Mouse (Mus musculus): ENCODE results near the gene Wasl. TPM values are rescaled to one million over a fixed set of nuclear protein-coding genes. Genes with fewer than 3 reads are reported as not detected.

Gene Wasl
- total RNA-seq, 2 experiments from 2014 or later: 48.4 to 53.4 TPM

Other genes starting within 250 kb of the Wasl start
- gene Iqub, start 149.9 kb downstream of the Wasl start, total RNA-seq (2021): under 1 TPM; 0.09 to 0.33 TPM
- gene Ndufa5, start 137.0 kb downstream of the Wasl start, total RNA-seq (2021): 100 to 1,000 TPM; 478 to 607 TPM
- under 1 TPM; 0.12 to 0.82 TPM for gene Asb15, start 136.9 kb downstream of the Wasl start, total RNA-seq (2021)
- 10 to 100 TPM; 11.5 to 17.4 TPM for gene Lmod2, start 67.2 kb downstream of the Wasl start, total RNA-seq (2021)
- not detected for gene Hyal6, start 68.2 kb upstream of the Wasl start, total RNA-seq (2021)
- not detected for gene Hyal4, start 83.3 kb upstream of the Wasl start, total RNA-seq (2021)
- gene Spam1, start 126.2 kb upstream of the Wasl start, total RNA-seq (2021): not detected
- not detected for gene Hyal5, start 193.0 kb upstream of the Wasl start, total RNA-seq (2021)